In genomic region chr2:140839371-140839770, GRCm38 (mm10) we compare ENCODE assay signal across 17 mouse cellular contexts.
DNase-seq lines count a peak whose midpoint lies in the region; ATAC-seq and TF ChIP-seq lines count a peak whose summit lies in the region.
"Had no signal": no experiment of that assay in that cellular context is flagged by ENCODE, and none has a peak within 500 bp of the region (broad histone marks: within the 10 kb centered on the region; RNA-seq: fewer than 3 reads in every experiment).

No protein-coding gene starts in this region.

- WGBS in forebrain, embryonic 11.5 days: 3% methylated on average over 2 of the region's 2 CpGs
- WGBS in forebrain, postnatal 0 days: 3% methylated on average over 2 of the region's 2 CpGs
- 18% methylated on average over 2 of the region's 2 CpGs for WGBS in midbrain, embryonic 11.5 days
- 13% methylated on average over 2 of the region's 2 CpGs for WGBS in midbrain, postnatal 0 days
- 2% methylated on average over 2 of the region's 2 CpGs for WGBS in forebrain, embryonic 15.5 days
- 11% methylated on average over 2 of the region's 2 CpGs for WGBS in midbrain, embryonic 15.5 days

- H3K27ac ChIP-seq in forebrain, embryonic 11.5 days (ENCODE audit: low read depth, low read length): no peak overlapping the region
- H3K27ac ChIP-seq in forebrain, postnatal 0 days (ENCODE audit: low read depth, low read length): no peak overlapping the region
- no peak overlapping the region for H3K27ac ChIP-seq in midbrain, embryonic 11.5 days (ENCODE audit: low read depth, low read length)
- H3K27ac ChIP-seq in midbrain, postnatal 0 days (ENCODE audit: low read depth, low read length): no peak overlapping the region
- no peak overlapping the region for H3K27ac ChIP-seq in forebrain, embryonic 15.5 days (replicated peaks)
- no peak overlapping the region for H3K27ac ChIP-seq in midbrain, embryonic 15.5 days
- H3K27ac ChIP-seq: gastrocnemius, adult 2 months; left cerebral cortex, adult 2 months; liver, embryonic 12.5 days had no signal

- 0 out of 2 replicates have a peak, but pooled peaks have one; percentile 40 for ATAC-seq in forebrain, embryonic 11.5 days (replicated peaks; ENCODE audit: low FRiP score)
- no peak for ATAC-seq in forebrain, postnatal 0 days
- ATAC-seq in midbrain, embryonic 11.5 days (ENCODE audit: low FRiP score): 0 out of 2 replicates have a peak, but pooled peaks have one; percentile 38
- no peak for ATAC-seq in midbrain, postnatal 0 days (ENCODE audit: low FRiP score)
- 0 out of 2 replicates have a peak, but pooled peaks have one; percentile 11 for ATAC-seq in forebrain, embryonic 15.5 days (replicated peaks)
- ATAC-seq in midbrain, embryonic 15.5 days (replicated peaks): peak; percentile 55; the same call in 1 of the 2 replicates
- ATAC-seq: CD4-positive, CD25-positive, alpha-beta regulatory T cell, adult 4 months; liver, embryonic 12.5 days had no signal

- no peaks in the 10 kb centered on the region for H3K27me3 ChIP-seq in forebrain, embryonic 11.5 days (ENCODE audit: control insufficient read depth, insufficient read depth, low read length)
- H3K27me3 ChIP-seq in forebrain, postnatal 0 days (ENCODE audit: insufficient read depth, low read length): no peaks in the 10 kb centered on the region
- no peaks in the 10 kb centered on the region for H3K27me3 ChIP-seq in midbrain, embryonic 11.5 days (ENCODE audit: control insufficient read depth, insufficient read depth, low read length)
- H3K27me3 ChIP-seq in midbrain, postnatal 0 days (ENCODE audit: insufficient read depth, low read length): no peaks in the 10 kb centered on the region
- H3K27me3 ChIP-seq in forebrain, embryonic 15.5 days: no peaks in the 10 kb centered on the region
- no peaks in the 10 kb centered on the region for H3K27me3 ChIP-seq in midbrain, embryonic 15.5 days (replicated peaks)
- H3K27me3 ChIP-seq: heart, embryonic 12.5 days; liver, embryonic 12.5 days; Patski had no signal

- H3K9ac ChIP-seq in forebrain, embryonic 11.5 days (ENCODE audit: low read length): no peak overlapping the region
- H3K9ac ChIP-seq in forebrain, postnatal 0 days: no peak overlapping the region
- H3K9ac ChIP-seq in midbrain, embryonic 11.5 days (ENCODE audit: low read length): no peak overlapping the region
- no peak overlapping the region for H3K9ac ChIP-seq in midbrain, postnatal 0 days (replicated peaks; ENCODE audit: low read length, poor library complexity, severe bottlenecking)
- H3K9ac ChIP-seq in forebrain, embryonic 15.5 days (replicated peaks): no peak overlapping the region
- no peak overlapping the region for H3K9ac ChIP-seq in midbrain, embryonic 15.5 days
- H3K9ac ChIP-seq: heart, embryonic 12.5 days; liver, embryonic 12.5 days; lung, embryonic 14.5 days had no signal

- H3K4me3 ChIP-seq in forebrain, embryonic 11.5 days (ENCODE audit: low read depth, low read length): no peak overlapping the region
- H3K4me3 ChIP-seq in forebrain, postnatal 0 days (ENCODE audit: low read depth, low read length): no peak overlapping the region
- H3K4me3 ChIP-seq in midbrain, embryonic 11.5 days (ENCODE audit: low read depth, low read length): no peak overlapping the region
- no peak overlapping the region for H3K4me3 ChIP-seq in midbrain, postnatal 0 days (ENCODE audit: low read depth, low read length)
- H3K4me3 ChIP-seq in forebrain, embryonic 15.5 days: no peak overlapping the region
- H3K4me3 ChIP-seq in midbrain, embryonic 15.5 days: no peak overlapping the region
- H3K4me3 ChIP-seq: gastrocnemius, adult 2 months; heart, embryonic 12.5 days; left cerebral cortex, adult 2 months; liver, embryonic 12.5 days had no signal

- no peaks in the 10 kb centered on the region for H3K36me3 ChIP-seq in forebrain, embryonic 11.5 days (ENCODE audit: control insufficient read depth, insufficient read depth, low read length)
- H3K36me3 ChIP-seq in forebrain, postnatal 0 days (ENCODE audit: insufficient read depth): no peaks in the 10 kb centered on the region
- no peaks in the 10 kb centered on the region for H3K36me3 ChIP-seq in midbrain, embryonic 11.5 days (ENCODE audit: control insufficient read depth, insufficient read depth, low read length)
- H3K36me3 ChIP-seq in midbrain, postnatal 0 days (ENCODE audit: insufficient read depth, low read length): no peaks in the 10 kb centered on the region
- H3K36me3 ChIP-seq in forebrain, embryonic 15.5 days: no peaks in the 10 kb centered on the region
- H3K36me3 ChIP-seq in midbrain, embryonic 15.5 days (replicated peaks): no peaks in the 10 kb centered on the region
- H3K36me3 ChIP-seq: heart, embryonic 12.5 days; liver, embryonic 12.5 days had no signal

- H3K9me3 ChIP-seq in forebrain, embryonic 11.5 days (ENCODE audit: control insufficient read depth, low read length): no peaks in the 10 kb centered on the region
- no peaks in the 10 kb centered on the region for H3K9me3 ChIP-seq in forebrain, postnatal 0 days (ENCODE audit: low read length)
- no peaks in the 10 kb centered on the region for H3K9me3 ChIP-seq in midbrain, embryonic 11.5 days (ENCODE audit: control insufficient read depth, low read length)
- no peaks in the 10 kb centered on the region for H3K9me3 ChIP-seq in midbrain, postnatal 0 days (ENCODE audit: low read length)
- H3K9me3 ChIP-seq in forebrain, embryonic 15.5 days: no peaks in the 10 kb centered on the region
- H3K9me3 ChIP-seq in midbrain, embryonic 15.5 days: no peaks in the 10 kb centered on the region
- H3K9me3 ChIP-seq: heart, embryonic 12.5 days; liver, embryonic 12.5 days had no signal

- no peak for DNase-seq in forebrain, embryonic 11.5 days (ENCODE audit: low spot score)
- DNase-seq in forebrain, postnatal 0 days: no peak
- no peak for DNase-seq in midbrain, embryonic 11.5 days (ENCODE audit: low spot score, missing footprints)
- no peak for DNase-seq in midbrain, postnatal 0 days (ENCODE audit: low spot score)
- no peak for DNase-seq in layer of hippocampus, postnatal 14 days (ENCODE audit: low spot score in 2 of 2)
- no peak for DNase-seq in c-Kit-positive CD71-positive TER-119-positive erythroid progenitor cells, embryonic 14.5 days (ENCODE audit: low spot score)
- DNase-seq: spleen, adult 18-20 months; thymus, postnatal 25 days had no signal

- TF ChIP-seq CTCF in forebrain, postnatal 0 days (IDR thresholded peaks at IDR 0.05; ENCODE audit: low read depth): no peak
- no peak for TF ChIP-seq CTCF in midbrain, postnatal 0 days (IDR thresholded peaks at IDR 0.05)

- H3K4me2 ChIP-seq in forebrain, embryonic 11.5 days (ENCODE audit: low read depth, low read length, severe bottlenecking): no peak overlapping the region
- H3K4me2 ChIP-seq in forebrain, postnatal 0 days (ENCODE audit: low read depth): no peak overlapping the region
- H3K4me2 ChIP-seq in midbrain, embryonic 11.5 days: no peak overlapping the region
- H3K4me2 ChIP-seq in midbrain, postnatal 0 days (ENCODE audit: low read depth, low read length, poor library complexity, severe bottlenecking): no peak overlapping the region
- H3K4me2 ChIP-seq in forebrain, embryonic 15.5 days (replicated peaks): 0 out of 2 replicates have a peak overlapping the region, but pooled peaks have one; percentile 9
- no peak overlapping the region; the same call in 1 of the 2 replicates for H3K4me2 ChIP-seq in midbrain, embryonic 15.5 days
- H3K4me2 ChIP-seq: heart, embryonic 12.5 days; liver, embryonic 12.5 days; lung, embryonic 14.5 days had no signal

- H3K4me1 ChIP-seq in forebrain, embryonic 11.5 days (replicated peaks; ENCODE audit: control insufficient read depth, insufficient read depth, low read length): no peaks in the 10 kb centered on the region; the same call in 1 of the 2 replicates
- H3K4me1 ChIP-seq in forebrain, postnatal 0 days (ENCODE audit: insufficient read depth): peaks cover 10% of the 10 kb centered on the region
- H3K4me1 ChIP-seq in midbrain, embryonic 11.5 days (ENCODE audit: control insufficient read depth, insufficient read depth, low read length): no peaks in the 10 kb centered on the region
- no peaks in the 10 kb centered on the region for H3K4me1 ChIP-seq in midbrain, postnatal 0 days (ENCODE audit: insufficient read depth, low read length)
- H3K4me1 ChIP-seq in forebrain, embryonic 15.5 days: peaks cover 16% of the 10 kb centered on the region
- H3K4me1 ChIP-seq in midbrain, embryonic 15.5 days: no peaks in the 10 kb centered on the region
- H3K4me1 ChIP-seq: liver, embryonic 12.5 days had no signal

Comparison
In these comparisons a context has a peak if more than half of its experiments do, and no peak if none do; other contexts are left out.
1. ATAC-seq: peak in forebrain, embryonic 11.5 days (single experiment), midbrain, embryonic 11.5 days (single experiment), forebrain, embryonic 15.5 days (single experiment) and midbrain, embryonic 15.5 days (single experiment); none in forebrain, postnatal 0 days (single experiment) and midbrain, postnatal 0 days (single experiment).